Mouse (Mus musculus): ENCODE measurements around the gene Agmo. TPM values are rescaled to one million over a fixed set of nuclear protein-coding genes. Genes with fewer than 3 reads are reported as not detected.
A peak's percentile ranks its signal among the peaks of the same experiment; 100 is the strongest.

Agmo gene
- 0.09 and 0.39 TPM in 2 replicates for polyA plus RNA-seq (2014; fragmentation: Nextera tagmentation; extraction: Ambion mirVana)

DNA sequence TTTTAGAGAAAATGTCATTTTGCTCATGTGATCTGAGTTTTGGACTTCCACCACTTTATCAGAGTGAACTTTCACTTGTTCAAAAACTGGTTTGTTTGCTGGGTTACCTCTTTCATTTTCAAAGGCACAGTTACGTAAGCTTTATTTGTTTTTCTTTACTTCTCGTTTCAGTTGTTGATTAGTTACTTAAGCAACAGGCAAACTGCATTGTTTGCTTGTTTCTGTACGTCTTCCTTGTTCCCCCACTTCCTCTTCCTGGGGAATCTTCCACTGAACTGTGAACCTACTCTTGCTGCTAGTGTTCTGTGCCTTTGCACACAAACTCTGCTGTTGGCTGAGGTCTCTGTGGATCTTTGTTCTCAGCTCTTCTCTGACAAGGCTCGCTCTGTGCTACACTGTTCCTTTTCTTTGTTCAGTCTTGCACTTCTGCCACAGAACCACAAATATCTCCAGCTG, at the start of gene Agmo:
TSS of gene Agmo (plus strand) at position 76 of the 456 bp plus-strand sequence.
- Histone ChIP-seq H3K27me3 (ENCODE audit: control insufficient read depth, insufficient read depth, low read length) (no peaks in the 10 kb centered on the region), H3K4me2 (replicated peaks; ENCODE audit: low read depth, low read length) (no peak within 1 kb of the TSS), H3K27ac (ENCODE audit: low read depth, low read length) (no peak within 1 kb of the TSS), H3K9ac (ENCODE audit: low read depth, low read length) (no peak within 1 kb of the TSS), H3K4me3 (ENCODE audit: low read length) (no peak within 1 kb of the TSS), H3K9me3 (ENCODE audit: control insufficient read depth, low read length) (no peaks in the 10 kb centered on the region), H3K36me3 (ENCODE audit: control insufficient read depth, insufficient read depth, low read length) (no peaks in the 10 kb centered on the region), H3K4me1 (ENCODE audit: control insufficient read depth, insufficient read depth, low read length) (no peaks in the 10 kb centered on the region)
- WGBS: 67% methylated on average over 4 of the region's 4 CpGs
- no peak for ATAC-seq (ENCODE audit: low FRiP score, low TSS enrichment)

DNA sequence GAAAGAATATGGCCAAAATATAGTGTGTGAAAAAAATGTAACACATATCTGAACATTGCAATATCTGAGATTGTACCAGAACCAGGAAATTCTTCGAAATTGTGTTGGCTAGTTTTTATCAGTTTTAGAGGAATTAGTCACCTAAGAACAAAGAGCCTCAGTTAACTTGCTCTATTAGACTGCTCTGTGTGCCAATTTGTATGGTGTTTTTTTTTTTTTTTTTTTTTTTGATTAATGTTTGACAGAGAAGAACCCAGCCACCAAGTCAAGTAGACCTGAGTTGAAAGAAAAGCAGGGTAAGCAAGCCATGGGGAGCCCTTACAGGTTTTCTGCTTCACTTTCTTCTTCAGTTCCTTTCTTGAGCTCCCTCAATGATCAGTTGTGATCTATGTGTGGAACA, 10.3 kb upstream of the Agmo start:
- WGBS: 70% methylated on average over 1 of the region's 1 CpGs
- Histone ChIP-seq H3K4me2 (replicated peaks; ENCODE audit: low read depth, low read length) (no peak overlapping the region), H3K27ac (ENCODE audit: low read depth, low read length) (no peak overlapping the region), H3K36me3 (ENCODE audit: control insufficient read depth, insufficient read depth, low read length) (no peaks in the 10 kb centered on the region), H3K27me3 (ENCODE audit: control insufficient read depth, insufficient read depth, low read length) (no peaks in the 10 kb centered on the region), H3K4me3 (ENCODE audit: low read length) (no peak overlapping the region), H3K9ac (ENCODE audit: low read depth, low read length) (no peak overlapping the region), H3K4me1 (ENCODE audit: control insufficient read depth, insufficient read depth, low read length) (no peaks in the 10 kb centered on the region), H3K9me3 (ENCODE audit: control insufficient read depth, low read length) (no peaks in the 10 kb centered on the region)
- no peak for ATAC-seq (ENCODE audit: low FRiP score, low TSS enrichment)

DNA sequence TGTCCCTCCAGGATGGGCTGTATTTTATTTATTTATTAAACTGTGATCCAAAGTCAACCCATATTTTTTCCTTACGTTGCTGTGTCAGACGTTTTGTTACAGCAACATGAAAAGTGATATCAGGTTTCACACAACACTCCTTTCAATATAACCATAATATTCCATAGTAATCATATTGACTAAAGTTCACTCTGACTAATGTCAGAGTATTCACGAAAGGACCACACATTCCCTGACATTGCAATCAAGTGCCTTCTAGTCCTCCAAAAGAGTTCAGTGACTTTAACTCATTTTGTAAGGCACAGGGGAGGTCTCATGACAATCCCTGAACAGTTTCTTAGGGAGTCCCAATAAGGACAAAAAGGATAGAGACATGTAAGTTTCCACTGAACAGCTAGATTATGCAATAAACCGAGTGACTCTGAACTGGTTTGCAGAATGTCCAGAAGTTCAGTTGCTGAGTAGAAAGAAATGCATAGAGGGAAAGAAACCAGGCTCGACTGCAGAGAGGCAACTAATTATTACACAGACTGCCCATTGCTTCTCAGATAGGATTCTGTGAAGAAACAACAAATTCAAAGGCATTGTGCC, 371 bp upstream of the Agmo start:
- H3K36me3 ChIP-seq (ENCODE audit: control insufficient read depth, insufficient read depth, low read length): no peaks in the 10 kb centered on the region
- no peaks in the 10 kb centered on the region for H3K9me3 ChIP-seq (ENCODE audit: control insufficient read depth, low read length)
- H3K27me3 ChIP-seq (ENCODE audit: control insufficient read depth, insufficient read depth, low read length): no peaks in the 10 kb centered on the region
- no peaks in the 10 kb centered on the region for H3K4me1 ChIP-seq (ENCODE audit: control insufficient read depth, insufficient read depth, low read length)
- no peak for ATAC-seq (ENCODE audit: low FRiP score, low TSS enrichment)
- H3K9ac ChIP-seq (ENCODE audit: low read depth, low read length): no peak overlapping the region
- H3K4me3 ChIP-seq (ENCODE audit: low read length): no peak overlapping the region
- no peak overlapping the region for H3K27ac ChIP-seq (ENCODE audit: low read depth, low read length)
- 68% methylated on average over 5 of the region's 5 CpGs for WGBS
- H3K4me2 ChIP-seq (replicated peaks; ENCODE audit: low read depth, low read length): no peak overlapping the region

DNA sequence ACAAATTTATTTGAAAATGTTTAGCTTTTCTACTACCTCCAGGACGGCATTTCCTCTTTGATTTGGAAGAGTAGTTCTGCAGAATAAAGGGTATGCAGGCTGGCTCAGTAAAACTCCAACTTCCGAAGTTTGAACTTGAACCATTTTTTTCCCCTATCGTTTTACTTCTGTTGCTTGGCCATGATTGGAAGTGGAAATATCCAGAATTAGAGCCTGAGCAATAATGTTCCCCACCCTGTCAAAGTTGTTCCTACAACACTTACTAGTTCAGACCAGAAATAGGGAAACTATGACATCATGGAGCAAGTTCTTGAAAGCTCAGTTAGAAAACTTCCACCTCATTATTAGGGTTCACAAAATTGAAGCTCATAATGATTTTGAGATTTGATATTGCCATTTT, 1.0 kb downstream of the Agmo start:
- Histone ChIP-seq H3K9ac (ENCODE audit: low read depth, low read length) (no peak overlapping the region), H3K27ac (ENCODE audit: low read depth, low read length) (no peak overlapping the region), H3K9me3 (ENCODE audit: control insufficient read depth, low read length) (no peaks in the 10 kb centered on the region), H3K27me3 (ENCODE audit: control insufficient read depth, insufficient read depth, low read length) (no peaks in the 10 kb centered on the region), H3K4me2 (replicated peaks; ENCODE audit: low read depth, low read length) (no peak overlapping the region), H3K36me3 (ENCODE audit: control insufficient read depth, insufficient read depth, low read length) (no peaks in the 10 kb centered on the region), H3K4me1 (ENCODE audit: control insufficient read depth, insufficient read depth, low read length) (no peaks in the 10 kb centered on the region), H3K4me3 (ENCODE audit: low read length) (no peak overlapping the region)
- WGBS: 86% methylated on average over 3 of the region's 3 CpGs
- ATAC-seq (ENCODE audit: low FRiP score, low TSS enrichment): no peak

DNA sequence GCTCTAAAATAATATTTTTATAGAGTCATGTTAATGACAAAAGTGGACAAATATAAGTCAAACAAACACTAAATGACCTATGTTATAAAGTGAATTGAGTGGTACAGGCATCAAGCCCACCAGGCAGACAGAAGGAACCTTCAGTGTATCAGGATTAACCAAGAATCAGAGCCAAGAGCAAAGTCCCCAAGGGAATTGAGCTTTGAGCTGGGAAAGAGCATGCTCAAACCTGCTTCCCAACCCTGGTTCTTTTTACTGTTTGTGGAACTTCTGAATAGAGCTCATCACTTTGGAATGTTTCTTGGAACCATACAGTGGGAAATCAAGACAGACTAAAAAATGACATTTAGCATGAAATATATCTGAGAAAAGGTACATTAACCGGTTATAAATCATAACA, 3.4 kb downstream of the Agmo start:
- H3K4me3 ChIP-seq (ENCODE audit: low read length): no peak overlapping the region
- H3K4me2 ChIP-seq (replicated peaks; ENCODE audit: low read depth, low read length): no peak overlapping the region
- H3K9ac ChIP-seq (ENCODE audit: low read depth, low read length): no peak overlapping the region
- H3K9me3 ChIP-seq (ENCODE audit: control insufficient read depth, low read length): no peaks in the 10 kb centered on the region
- no peak overlapping the region for H3K27ac ChIP-seq (ENCODE audit: low read depth, low read length)
- H3K36me3 ChIP-seq (ENCODE audit: control insufficient read depth, insufficient read depth, low read length): no peaks in the 10 kb centered on the region
- no peak for ATAC-seq (ENCODE audit: low FRiP score, low TSS enrichment)
- 93% methylated on average over 1 of the region's 1 CpGs for WGBS
- H3K4me1 ChIP-seq (ENCODE audit: control insufficient read depth, insufficient read depth, low read length): no peaks in the 10 kb centered on the region
- H3K27me3 ChIP-seq (ENCODE audit: control insufficient read depth, insufficient read depth, low read length): no peaks in the 10 kb centered on the region

DNA sequence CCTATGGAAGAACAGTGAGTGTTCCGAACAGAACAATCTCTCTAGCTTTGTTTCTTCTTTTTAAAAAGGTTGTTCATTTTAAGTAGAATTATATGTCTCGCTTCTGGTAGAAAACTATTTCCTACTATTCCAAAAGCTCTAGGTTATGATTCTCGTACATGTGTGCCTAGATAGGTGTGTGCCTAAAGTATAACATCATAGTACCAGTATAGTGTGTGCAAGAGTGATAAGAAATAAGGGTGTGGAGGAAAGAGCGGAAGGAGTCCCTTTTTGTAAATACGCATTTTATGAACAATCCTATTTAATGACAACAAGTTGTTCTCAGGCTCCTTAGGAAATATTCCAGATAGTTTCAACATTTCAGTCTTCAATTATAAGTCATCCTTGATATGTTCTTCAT, 10.2 kb downstream of the Agmo start:
- Histone ChIP-seq H3K4me3 (ENCODE audit: low read length) (no peak overlapping the region), H3K4me2 (replicated peaks; ENCODE audit: low read depth, low read length) (no peak overlapping the region), H3K9ac (ENCODE audit: low read depth, low read length) (no peak overlapping the region), H3K4me1 (ENCODE audit: control insufficient read depth, insufficient read depth, low read length) (no peaks in the 10 kb centered on the region), H3K27me3 (ENCODE audit: control insufficient read depth, insufficient read depth, low read length) (no peaks in the 10 kb centered on the region), H3K27ac (ENCODE audit: low read depth, low read length) (no peak overlapping the region), H3K9me3 (ENCODE audit: control insufficient read depth, low read length) (no peaks in the 10 kb centered on the region), H3K36me3 (ENCODE audit: control insufficient read depth, insufficient read depth, low read length) (no peaks in the 10 kb centered on the region)
- WGBS: 96% methylated on average over 5 of the region's 5 CpGs
- ATAC-seq (ENCODE audit: low FRiP score, low TSS enrichment): no peak

DNA sequence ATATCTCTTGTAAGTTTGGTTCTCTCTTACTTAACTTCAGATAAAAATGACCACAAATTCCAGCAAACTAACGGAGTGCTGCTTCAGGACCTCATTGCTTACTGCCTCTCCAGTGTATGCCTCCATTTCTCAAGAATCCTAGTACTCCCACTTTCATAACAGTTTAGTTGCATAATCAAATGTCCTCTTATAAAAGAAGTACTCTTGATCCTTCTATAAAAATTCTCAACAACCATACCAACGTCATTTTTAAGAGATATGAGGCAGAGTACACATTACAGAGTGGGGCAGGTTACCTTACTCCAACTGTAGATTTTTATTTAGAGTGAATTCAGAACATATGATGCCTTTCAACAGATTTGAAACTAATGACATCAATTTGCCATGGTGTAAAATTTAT, 15.7 kb downstream of the Agmo start:
- no peak for ATAC-seq (ENCODE audit: low FRiP score, low TSS enrichment)
- H3K27me3 ChIP-seq (ENCODE audit: control insufficient read depth, insufficient read depth, low read length): no peaks in the 10 kb centered on the region
- 0 out of 2 replicates have a peak, but pooled peaks cover 3% of the 10 kb centered on the region for H3K4me1 ChIP-seq (ENCODE audit: control insufficient read depth, insufficient read depth, low read length)
- no peaks in the 10 kb centered on the region for H3K9me3 ChIP-seq (ENCODE audit: control insufficient read depth, low read length)
- no peak overlapping the region for H3K4me2 ChIP-seq (replicated peaks; ENCODE audit: low read depth, low read length)
- no peak overlapping the region for H3K9ac ChIP-seq (ENCODE audit: low read depth, low read length)
- WGBS: 74% methylated on average over 2 of the region's 2 CpGs
- H3K27ac ChIP-seq (ENCODE audit: low read depth, low read length): no peak overlapping the region
- H3K4me3 ChIP-seq (ENCODE audit: low read length): no peak overlapping the region
- no peaks in the 10 kb centered on the region for H3K36me3 ChIP-seq (ENCODE audit: control insufficient read depth, insufficient read depth, low read length)

DNA sequence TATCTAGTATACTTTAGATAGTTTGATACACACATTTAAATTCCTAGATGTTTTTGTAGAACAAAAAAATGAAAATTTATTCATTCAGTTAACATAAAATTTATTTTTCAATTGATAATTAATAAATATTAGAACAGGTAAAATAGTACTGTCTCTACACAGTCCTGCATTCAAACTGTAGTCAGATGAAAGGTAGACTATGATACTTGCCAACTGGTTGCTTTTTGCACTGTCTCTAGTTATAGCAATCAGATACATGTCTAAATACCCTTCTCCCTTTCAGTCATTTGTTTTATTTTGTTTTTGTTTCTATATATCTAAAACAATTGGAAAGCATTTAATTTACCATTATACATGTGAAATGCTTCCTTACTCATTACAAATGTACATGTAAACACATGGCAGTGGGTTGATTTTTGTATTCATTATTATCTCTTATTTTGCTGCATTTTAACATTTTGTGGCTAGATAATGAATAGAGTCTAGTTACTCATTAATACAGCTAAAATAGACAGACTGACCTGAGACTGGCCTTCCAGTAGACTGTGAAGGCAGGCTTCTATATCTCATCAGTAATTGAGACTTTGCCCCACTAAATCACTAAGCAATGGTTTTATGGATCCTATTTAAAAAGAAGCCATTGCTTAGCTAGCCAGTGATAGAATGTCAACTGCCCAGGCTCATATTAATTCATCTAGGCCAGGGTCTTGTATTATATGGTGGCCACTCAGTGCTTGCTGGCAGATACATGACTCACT, 18.5 kb downstream of the Agmo start:
- Histone ChIP-seq H3K36me3 (ENCODE audit: control insufficient read depth, insufficient read depth, low read length) (no peaks in the 10 kb centered on the region), H3K9ac (ENCODE audit: low read depth, low read length) (no peak overlapping the region), H3K27me3 (ENCODE audit: control insufficient read depth, insufficient read depth, low read length) (no peaks in the 10 kb centered on the region), H3K9me3 (ENCODE audit: control insufficient read depth, low read length) (no peaks in the 10 kb centered on the region), H3K4me3 (ENCODE audit: low read length) (no peak overlapping the region), H3K4me2 (replicated peaks; ENCODE audit: low read depth, low read length) (no peak overlapping the region), H3K27ac (ENCODE audit: low read depth, low read length) (no peak overlapping the region), H3K4me1 (ENCODE audit: control insufficient read depth, insufficient read depth, low read length) (0 out of 2 replicates have a peak, but pooled peaks cover 3% of the 10 kb centered on the region)
- peak; percentile 80; the same call in 1 of the 2 replicates for ATAC-seq (ENCODE audit: low FRiP score, low TSS enrichment)

DNA sequence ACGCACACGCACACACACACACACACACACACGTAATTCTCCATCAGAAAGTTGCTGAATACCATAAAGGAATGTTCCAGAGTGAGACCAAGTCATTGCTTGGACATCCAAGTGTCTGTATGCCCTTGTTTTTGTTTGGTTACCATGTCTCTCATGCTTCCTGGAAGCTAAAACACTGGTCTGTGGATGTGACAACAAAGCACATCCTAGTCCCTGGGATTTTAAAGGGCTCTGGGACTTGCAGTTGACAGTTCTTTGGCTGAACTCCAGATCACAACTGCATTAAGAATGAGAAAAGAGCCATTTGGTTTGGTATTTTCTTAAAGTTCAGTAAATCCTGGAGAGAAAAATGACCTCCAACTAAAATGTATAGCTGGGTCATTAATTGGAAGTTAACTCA, 22.2 kb downstream of the Agmo start:
- no peak overlapping the region for H3K4me3 ChIP-seq (ENCODE audit: low read length)
- 0 out of 2 replicates have a peak, but pooled peaks cover 3% of the 10 kb centered on the region for H3K4me1 ChIP-seq (ENCODE audit: control insufficient read depth, insufficient read depth, low read length)
- no peaks in the 10 kb centered on the region for H3K27me3 ChIP-seq (ENCODE audit: control insufficient read depth, insufficient read depth, low read length)
- H3K4me2 ChIP-seq (replicated peaks; ENCODE audit: low read depth, low read length): no peak overlapping the region
- no peak overlapping the region for H3K27ac ChIP-seq (ENCODE audit: low read depth, low read length)
- no peaks in the 10 kb centered on the region for H3K36me3 ChIP-seq (ENCODE audit: control insufficient read depth, insufficient read depth, low read length)
- no peak for ATAC-seq (ENCODE audit: low FRiP score, low TSS enrichment)
- 71% methylated on average over 3 of the region's 3 CpGs for WGBS
- H3K9me3 ChIP-seq (ENCODE audit: control insufficient read depth, low read length): no peaks in the 10 kb centered on the region
- no peak overlapping the region for H3K9ac ChIP-seq (ENCODE audit: low read depth, low read length)
